Mouse (Mus musculus) cerebellum, adult 18-20 months (tissue): ENCODE results near the gene Prpf6.
A peak's percentile ranks its signal among the peaks of the same experiment; 100 is the strongest.

Experiments
- DNase-seq, 2 experiments: peaks; one replicate each; pipeline ENCODE4 v3.0.0; 2021

Prpf6 gene

GRCm38 (mm10) chr2:181658930-181659555 lies 67.4 kb downstream of the Prpf6 start:
- DNase-seq, result peak in 1 of 2 experiments; percentile 34

GRCm38 (mm10) chr2:181659609-181660055 lies 68.0 kb downstream of the Prpf6 start:
- DNase-seq, result peak; percentile 80 to 82

GRCm38 (mm10) chr2:181662620-181663297 lies 71.1 kb downstream of the Prpf6 start:
- DNase-seq, result no peak

GRCm38 (mm10) chr2:181663298-181663630 lies 71.6 kb downstream of the Prpf6 start:
- DNase-seq, result no peak

GRCm38 (mm10) chr2:181670285-181670912 lies 78.7 kb downstream of the Prpf6 start:
- DNase-seq, result no peak

GRCm38 (mm10) chr2:181670913-181671311 lies 79.2 kb downstream of the Prpf6 start:
- no peak for DNase-seq

- DNase-seq, result no peak
These were observed 79.7 kb downstream of the Prpf6 start, which contains the start of gene Sox18 for GRCm38 (mm10) chr2:181671326-181671725. Gene Sox18 (minus strand): TSS chr2:181671640.

- no peak for DNase-seq
These were observed 80.3 kb downstream of the Prpf6 start for GRCm38 (mm10) chr2:181671984-181672383.

- DNase-seq, result no peak
These were observed 81.8 kb downstream of the Prpf6 start for GRCm38 (mm10) chr2:181673501-181673900.

- DNase-seq, result no peak
These were observed 83.3 kb downstream of the Prpf6 start for GRCm38 (mm10) chr2:181674934-181675333.

- DNase-seq, result peak; percentile 37 to 53
These were observed 83.8 kb downstream of the Prpf6 start for GRCm38 (mm10) chr2:181675454-181675853.

GRCm38 (mm10) chr2:181676424-181676823 lies 84.8 kb downstream of the Prpf6 start:
- no peak for DNase-seq

- no peak for DNase-seq
These were observed 85.6 kb downstream of the Prpf6 start for GRCm38 (mm10) chr2:181677096-181677754.

GRCm38 (mm10) chr2:181677755-181678098 lies 86.1 kb downstream of the Prpf6 start:
- DNase-seq, result no peak

- DNase-seq, result peak; percentile 67 to 70
These were observed 87.1 kb downstream of the Prpf6 start for GRCm38 (mm10) chr2:181678780-181679179.

GRCm38 (mm10) chr2:181679951-181680715 lies 88.5 kb downstream of the Prpf6 start, which contains the start of gene Tcea2:
Gene Tcea2 (plus strand): TSS chr2:181680310.
- DNase-seq, result peak; percentile 82 to 83

- DNase-seq, result peak; percentile 36 to 52
These were observed 89.0 kb downstream of the Prpf6 start for GRCm38 (mm10) chr2:181680716-181681117.

GRCm38 (mm10) chr2:181681978-181682377 lies 90.3 kb downstream of the Prpf6 start:
- DNase-seq, result no peak

- DNase-seq, result no peak
These were observed 91.7 kb downstream of the Prpf6 start for GRCm38 (mm10) chr2:181683381-181683780.

- no peak for DNase-seq
These were observed 93.0 kb downstream of the Prpf6 start for GRCm38 (mm10) chr2:181684713-181685112.

- DNase-seq, result no peak
These were observed 94.0 kb downstream of the Prpf6 start for GRCm38 (mm10) chr2:181685686-181686085.

- no peak for DNase-seq
These were observed 95.9 kb downstream of the Prpf6 start for GRCm38 (mm10) chr2:181687586-181687985.
